Mouse (Mus musculus) MEL (cell line): ENCODE measurements around the gene Kif23. TPM values are rescaled to one million over a fixed set of nuclear protein-coding genes. Genes with fewer than 3 reads are reported as not detected.

Source experiments
- DNase-seq: peaks from one replicate; pipeline ENCODE4 v3.0.0; 2011; ENCODE audit warnings: low read depth, low spot score
- H3K27ac ChIP-seq: 2 replicates; pipeline ENCODE4 v1.5.1; 2012; ENCODE audit warnings: low read depth, mild to moderate bottlenecking, control low read depth, low read length, moderate library complexity; ENCODE audit not compliant: control insufficient read depth
- H3K27me3 ChIP-seq, 2 experiments: fragments of 150-350 bp in 1 of 2; sonication (generic) in 1 of 2; 2 replicates each; pipeline ENCODE4 v1.6.1; 2012; ENCODE audit warnings: low read length in 2 of 2, mild to moderate bottlenecking in 2 of 2, improper control_type of control experiment in 1 of 2, moderate library complexity in 1 of 2; ENCODE audit not compliant: insufficient read depth in 2 of 2, control insufficient read depth in 1 of 2
- H3K36me3 ChIP-seq, 2 experiments: 2 replicates each; pipeline ENCODE4 v1.6.1; 2012 to 2014; ENCODE audit warnings: low read length in 2 of 2, improper control_type of control experiment in 1 of 2, inconsistent platforms in 1 of 2, mild to moderate bottlenecking in 1 of 2; ENCODE audit not compliant: insufficient read depth in 2 of 2, control insufficient read depth in 1 of 2
- H3K4me1 ChIP-seq, 2 experiments: fragments of 150-350 bp in 1 of 2; sonication (generic) in 1 of 2; 2 replicates each; pipeline ENCODE4 v1.6.1; 2012; ENCODE audit warnings: low read length in 2 of 2, improper control_type of control experiment in 1 of 2, mild to moderate bottlenecking in 1 of 2; ENCODE audit not compliant: insufficient read depth in 2 of 2, control insufficient read depth in 1 of 2
- H3K4me3 ChIP-seq, 2 experiments: fragments of 150-350 bp in 1 of 2; sonication (generic) in 1 of 2; 2 replicates each; pipeline ENCODE4 v1.5.1; 2012; ENCODE audit warnings: low read depth in 2 of 2, low read length in 2 of 2, mild to moderate bottlenecking in 2 of 2, moderate library complexity in 2 of 2, control low read depth in 1 of 2, improper control_type of control experiment in 1 of 2; ENCODE audit not compliant: control insufficient read depth in 1 of 2, insufficient read depth in 1 of 2
- H3K79me2 ChIP-seq: 2 replicates; pipeline ENCODE4 v1.6.1; 2012; ENCODE audit warnings: mild to moderate bottlenecking, low read length, moderate library complexity; ENCODE audit not compliant: control insufficient read depth, poor library complexity, insufficient read depth
- H3K9ac ChIP-seq: 2 replicates; pipeline ENCODE4 v1.6.1; 2012; ENCODE audit warnings: low read depth, mild to moderate bottlenecking, control low read depth, low read length, moderate library complexity; ENCODE audit not compliant: control insufficient read depth, poor library complexity, severe bottlenecking
- H3K9me3 ChIP-seq: fragments of 150-350 bp; sonication (generic); replicated peaks from 2 replicates; pipeline ENCODE4 v1.6.1; 2012; ENCODE audit warnings: mild to moderate bottlenecking, low read length, improper control_type of control experiment, moderate library complexity; ENCODE audit not compliant: insufficient read depth
- BHLHE40 ChIP-seq: IDR thresholded peaks from 2 replicates; pipeline ENCODE4 v1.6.1; 2012; ENCODE audit warnings: low read depth, mild to moderate bottlenecking, inconsistent platforms, low read length, improper control_type of control experiment, borderline replicate concordance
- CHD1 ChIP-seq: IDR thresholded peaks from 2 replicates; pipeline ENCODE4 v1.6.1; 2012; ENCODE audit warnings: low read depth, mild to moderate bottlenecking, inconsistent platforms, low read length, improper control_type of control experiment
- CHD2 ChIP-seq: IDR thresholded peaks from 2 replicates; pipeline ENCODE4 v1.6.1; 2011; ENCODE audit warnings: low read length, improper control_type of control experiment
- CTCF ChIP-seq, 3 experiments: IDR thresholded peaks in 2 of 3; conservative IDR thresholded peaks in 1 of 3; 2 replicates each; pipeline ENCODE4 v1.5.1; 2011 to 2012; ENCODE audit warnings: low read length in 3 of 3, low read depth in 2 of 3, mild to moderate bottlenecking in 2 of 3, improper control_type of control experiment in 1 of 3, inconsistent platforms in 1 of 3, mixed read lengths in 1 of 3, moderate library complexity in 1 of 3; ENCODE audit not compliant: control insufficient read depth in 1 of 3, insufficient read depth in 1 of 3, poor library complexity in 1 of 3, severe bottlenecking in 1 of 3
- EP300 ChIP-seq, 2 experiments: IDR thresholded peaks; 2 replicates each; pipeline ENCODE4 v1.6.1; 2011; ENCODE audit warnings: improper control_type of control experiment in 2 of 2, low read length in 2 of 2, low read depth in 1 of 2, mild to moderate bottlenecking in 1 of 2
- ETS1 ChIP-seq: IDR thresholded peaks from 2 replicates; pipeline ENCODE4 v1.6.1; 2012; ENCODE audit warnings: low read depth, mild to moderate bottlenecking, inconsistent platforms, low read length, improper control_type of control experiment, moderate library complexity
- KAT2A ChIP-seq: conservative IDR thresholded peaks from 2 replicates; pipeline ENCODE4 v1.6.1; 2012; ENCODE audit warnings: low read depth, low read length, improper control_type of control experiment, inconsistent platforms
- MAFK ChIP-seq: IDR thresholded peaks from 2 replicates; pipeline ENCODE4 v1.6.1; 2011; ENCODE audit warnings: low read depth, mild to moderate bottlenecking, low read length, improper control_type of control experiment, borderline replicate concordance
- MAX ChIP-seq: IDR thresholded peaks from 2 replicates; pipeline ENCODE4 v1.6.1; 2011; ENCODE audit warnings: low read length, improper control_type of control experiment
- MXI1 ChIP-seq: IDR thresholded peaks from 2 replicates; pipeline ENCODE4 v1.6.1; 2011; ENCODE audit warnings: mild to moderate bottlenecking, low read depth, low read length, improper control_type of control experiment
- POLR2A ChIP-seq, 2 experiments: IDR thresholded peaks; 2 replicates each; pipeline ENCODE4 v1.6.1; 2011 to 2012; ENCODE audit warnings: low read length in 2 of 2, mild to moderate bottlenecking in 2 of 2, control low read depth in 1 of 2, improper control_type of control experiment in 1 of 2, low read depth in 1 of 2, moderate library complexity in 1 of 2; ENCODE audit not compliant: control insufficient read depth in 1 of 2, insufficient read depth in 1 of 2, poor library complexity in 1 of 2
- RAD21 ChIP-seq: IDR thresholded peaks from 2 replicates; pipeline ENCODE4 v1.6.1; 2011; ENCODE audit warnings: mild to moderate bottlenecking, low read depth, low read length, improper control_type of control experiment
- RCOR1 ChIP-seq: IDR thresholded peaks from 2 replicates; pipeline ENCODE4 v1.6.1; 2012; ENCODE audit warnings: low read depth, mild to moderate bottlenecking, inconsistent platforms, low read length, improper control_type of control experiment
- UBTF ChIP-seq: IDR thresholded peaks from 2 replicates; pipeline ENCODE4 v1.6.1; 2012; ENCODE audit warnings: low read depth, mild to moderate bottlenecking, inconsistent platforms, low read length, improper control_type of control experiment, moderate library complexity, borderline replicate concordance; ENCODE audit not compliant: insufficient read depth
- USF1 ChIP-seq: IDR thresholded peaks from 2 replicates; pipeline ENCODE4 v1.6.1; 2014; ENCODE audit warnings: low read depth, mild to moderate bottlenecking, inconsistent platforms, low read length, improper control_type of control experiment, moderate library complexity
- ZC3H11A ChIP-seq: IDR thresholded peaks from 2 replicates; pipeline ENCODE4 v1.6.1; 2012; ENCODE audit warnings: low read depth, mild to moderate bottlenecking, inconsistent platforms, low read length, improper control_type of control experiment
- polyA plus RNA-seq, 2 experiments: library from polyadenylated mRNA; stranded (reverse) in 1 of 2; unstranded in 1 of 2; fragments of >175 nt in 1 of 2; fragments of >200 nt in 1 of 2; gene quantifications; 2 replicates each; pipeline versions ENCODE4 v1.2.1 to v1.2.4; 2012; ENCODE audit warnings: low replicate concordance in 2 of 2, low read depth in 1 of 2; ENCODE audit not compliant: insufficient read length in 2 of 2, insufficient read depth in 1 of 2, missing spikeins in 1 of 2
- total RNA-seq: library from RNA; depleted of rRNA; stranded (reverse); fragments of 300-350 nt; gene quantifications from 2 replicates; pipeline ENCODE4 v1.2.3, GENCODE M21; 2012

The Kif23 gene
- total and polyA plus RNA-seq, 3 experiments: 37.5 to 100 TPM; not detected in 1

DNA sequence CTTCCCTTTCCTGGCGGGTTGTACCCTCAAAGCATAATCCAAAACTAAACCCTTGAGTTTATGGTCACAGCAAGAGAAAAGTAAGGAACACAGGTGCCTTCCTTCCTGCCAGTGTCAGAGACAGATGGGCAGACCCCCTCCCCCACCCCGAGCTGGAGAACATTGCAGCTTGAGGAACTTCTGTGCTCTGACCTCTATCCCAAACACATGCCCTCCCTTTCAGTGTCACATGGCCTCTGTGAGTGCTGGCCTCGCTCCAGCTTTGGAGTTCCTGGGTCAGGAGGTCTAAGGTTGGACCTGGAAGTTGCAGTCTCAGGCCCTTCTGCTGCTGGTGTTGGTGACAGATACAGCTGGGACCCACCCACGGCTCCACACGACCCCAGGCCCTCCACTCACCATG is 14.2 kb upstream of the Kif23 start:
- DNase-seq: no peak
- TF ChIP-seq MAX (0 out of 2 replicates have a peak, but pooled peaks have one; percentile 16), USF1 (peak; percentile 52; the same call in 1 of the 2 replicates), MXI1 (no peak)
- no peaks in the 10 kb centered on the region for H3K36me3 ChIP-seq
- no peak overlapping the region for H3K9ac ChIP-seq
- peaks cover 0 to 7% of the 10 kb centered on the region in 2 experiments; a peak in 1 of 4 replicates for H3K4me1 ChIP-seq
- H3K27me3 ChIP-seq: no peaks in the 10 kb centered on the region
- no peak overlapping the region for H3K27ac ChIP-seq
- H3K9me3 ChIP-seq: no peaks in the 10 kb centered on the region
- no peak overlapping the region for H3K4me3 ChIP-seq
- H3K79me2 ChIP-seq: no peaks in the 10 kb centered on the region

DNA sequence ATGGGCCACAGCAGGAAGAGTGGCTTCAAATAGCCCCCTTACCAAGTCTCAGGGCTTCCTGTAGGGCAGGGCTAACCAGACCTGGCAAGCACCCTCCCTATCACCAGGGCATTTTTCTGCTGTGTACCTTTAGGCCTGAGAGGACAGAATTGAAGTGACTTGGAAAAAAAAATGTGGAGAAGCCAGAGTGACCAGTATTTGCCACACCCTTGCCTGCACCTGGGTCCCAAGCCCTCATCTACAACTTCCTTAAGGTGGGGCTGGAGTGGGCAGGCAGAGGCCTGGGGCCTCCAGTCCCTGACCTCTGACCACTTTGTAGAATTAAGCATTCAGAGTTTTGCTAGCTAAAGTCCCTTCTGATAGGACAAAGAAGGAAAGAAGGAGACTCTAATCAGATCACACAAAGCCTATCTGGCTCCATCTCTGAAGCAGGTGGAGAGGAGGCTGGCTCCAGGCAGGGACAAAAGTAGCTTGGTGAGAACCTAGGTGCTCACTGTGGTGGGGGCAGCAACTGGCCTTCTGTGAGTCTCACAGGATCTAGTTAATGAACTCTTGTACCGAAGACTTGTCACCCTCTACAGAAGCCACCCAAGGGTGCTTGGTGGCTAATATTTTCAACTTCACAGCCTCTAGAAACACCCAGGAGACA is 13.5 kb upstream of the Kif23 start:
- Histone ChIP-seq H3K79me2 (no peaks in the 10 kb centered on the region), H3K4me1 (peaks cover 0 to 7% of the 10 kb centered on the region in 2 experiments; a peak in 1 of 4 replicates), H3K4me3 (no peak overlapping the region), H3K27me3 (no peaks in the 10 kb centered on the region; a peak in 1 of 4 replicates), H3K27ac (no peak overlapping the region), H3K36me3 (no peaks in the 10 kb centered on the region), H3K9ac (no peak overlapping the region), H3K9me3 (no peaks in the 10 kb centered on the region)
- TF ChIP-seq CHD2: no peak
- TF ChIP-seq MAFK: no peak
- no peak for TF ChIP-seq BHLHE40
- TF ChIP-seq RAD21: no peak
- no peak for DNase-seq

- Histone ChIP-seq H3K27me3 (no peaks in the 10 kb centered on the region; a peak in 1 of 4 replicates), H3K4me1 (peaks cover 0 to 4% of the 10 kb centered on the region in 2 experiments; a peak in 2 of 4 replicates), H3K9ac (no peak overlapping the region), H3K27ac (no peak overlapping the region), H3K79me2 (no peaks in the 10 kb centered on the region), H3K36me3 (no peaks in the 10 kb centered on the region), H3K9me3 (no peaks in the 10 kb centered on the region), H3K4me3 (no peak overlapping the region)
- TF ChIP-seq BHLHE40 (no peak), RCOR1 (no peak), ETS1 (no peak), EP300 (IDR thresholded peaks at IDR 0.05; ENCODE audit: low read depth in 1 of 2, low read length in 2 of 2) (no peak), UBTF (no peak), USF1 (no peak), CHD1 (no peak), POLR2A (IDR thresholded peaks at IDR 0.05; ENCODE audit: control insufficient read depth in 1 of 2, insufficient read depth in 1 of 2, low read depth in 1 of 2, low read length in 2 of 2, poor library complexity in 1 of 2) (no peak), CTCF (IDR thresholded peaks at IDR 0.05 in 2 of 3, conservative IDR thresholded peaks at IDR 0.05 in 1 of 3; ENCODE audit: control insufficient read depth in 1 of 3, insufficient read depth in 1 of 3, low read depth in 2 of 3, low read length in 3 of 3, poor library complexity in 1 of 3, severe bottlenecking in 1 of 3) (no peak), ZC3H11A (no peak), KAT2A (no peak)
- DNase-seq: no peak
Observed at GRCm38 (mm10) chr9:61954707-61955106, 8.1 kb upstream of the Kif23 start.
